Comparison of ENCODE assay signal across 32 mouse cellular contexts in the genomic region with DNA sequence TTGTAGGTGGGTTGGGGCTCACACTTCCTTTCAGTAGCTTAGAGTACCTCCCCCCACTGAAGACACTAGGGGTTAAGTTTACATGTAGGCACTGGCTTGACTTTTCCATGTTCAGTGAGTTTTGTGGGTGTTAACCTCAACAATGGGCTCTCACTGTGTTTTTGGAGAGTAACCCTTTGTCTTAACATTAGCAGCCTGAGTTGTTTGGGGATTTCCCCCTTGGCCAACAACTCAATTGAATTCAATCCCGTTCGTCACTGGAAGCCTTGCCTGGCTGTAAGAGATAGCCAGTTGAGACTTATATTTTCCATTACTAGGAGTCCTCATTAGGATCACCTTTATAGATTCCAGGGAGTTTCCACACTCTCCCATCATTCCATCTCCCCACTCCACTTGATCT. TPM values are rescaled to one million over a fixed set of nuclear protein-coding genes. Genes with fewer than 3 reads are reported as not detected.
DNase-seq lines count a peak whose midpoint lies in the region; ATAC-seq and TF ChIP-seq lines count a peak whose summit lies in the region.
"Had no signal": no experiment of that assay in that cellular context is flagged by ENCODE, and none has a peak within 500 bp of the region (broad histone marks: within the 10 kb centered on the region; RNA-seq: fewer than 3 reads in every experiment).

No protein-coding gene starts in this region.

- TF ChIP-seq EP300 in liver, postnatal 0 days (IDR thresholded peaks at IDR 0.05; ENCODE audit: low read depth), result no peak

- no peak overlapping the region for H3K4me2 ChIP-seq in liver, postnatal 0 days (ENCODE audit: low read depth, low read length)
- H3K4me2 ChIP-seq: embryonic facial prominence, embryonic 12.5 days; embryonic facial prominence, embryonic 15.5 days; heart, embryonic 11.5 days; hindbrain, embryonic 12.5 days; hindbrain, embryonic 15.5 days had no signal

- no peak overlapping the region for H3K9ac ChIP-seq in liver, postnatal 0 days (replicated peaks)
- H3K9ac ChIP-seq: embryonic facial prominence, embryonic 12.5 days; embryonic facial prominence, embryonic 15.5 days; forebrain, postnatal 0 days; hindbrain, embryonic 12.5 days; hindbrain, embryonic 15.5 days had no signal

- TF ChIP-seq CTCF in liver, postnatal 0 days (IDR thresholded peaks at IDR 0.05; ENCODE audit: low read depth), result no peak

- H3K4me1 ChIP-seq in liver, postnatal 0 days (ENCODE audit: insufficient read depth), result peaks cover 6% of the 10 kb centered on the region; the same call in 1 of the 2 replicates
- H3K4me1 ChIP-seq: embryonic facial prominence, embryonic 15.5 days had no signal

- DNase-seq in CD4-positive, CD25-positive, alpha-beta regulatory T cell, adult 2 months (ENCODE audit: low read depth, low spot score), result peak; percentile 35
- peak; percentile 21 for DNase-seq in R1 (ENCODE audit: low read depth, low spot score)
- DNase-seq in liver, postnatal 0 days, result no peak
- DNase-seq in left cerebral cortex, adult 8-10 months (ENCODE audit: low spot score in 2 of 2), result no peak
- DNase-seq in kidney, adult 18-20 months, result no peak
- DNase-seq: adrenal gland, postnatal 10 days; adrenal gland, postnatal 36 days; B cell, adult 2 months; cerebellum, adult 2 months; cerebellum, adult 9-11 months; cerebellum, postnatal 25 days; forebrain, postnatal 0 days; gastrocnemius, adult 2 months; gastrocnemius, postnatal 14 days; heart, adult 11 months had no signal

- peaks cover 4% of the 10 kb centered on the region; the same call in 1 of the 2 replicates for H3K36me3 ChIP-seq in liver, postnatal 0 days (replicated peaks; ENCODE audit: insufficient read depth, low read length)
- H3K36me3 ChIP-seq: embryonic facial prominence, embryonic 12.5 days; hindbrain, embryonic 15.5 days had no signal

- H3K27me3 ChIP-seq in liver, postnatal 0 days (ENCODE audit: insufficient read depth, low read length), result no peaks in the 10 kb centered on the region
- H3K27me3 ChIP-seq: embryonic facial prominence, embryonic 12.5 days; embryonic facial prominence, embryonic 15.5 days; hindbrain, embryonic 12.5 days; hindbrain, embryonic 15.5 days had no signal

- no peak overlapping the region for H3K27ac ChIP-seq in liver, postnatal 0 days (ENCODE audit: low read depth)
- H3K27ac ChIP-seq: embryonic facial prominence, embryonic 12.5 days; embryonic facial prominence, embryonic 15.5 days; gastrocnemius, adult 2 months; hindbrain, embryonic 12.5 days; hindbrain, embryonic 15.5 days had no signal

- peak; percentile 72 for ATAC-seq in inflammation-experienced regulatory T-cells, adult 6 months
- no peak for ATAC-seq in liver, postnatal 0 days
- ATAC-seq: forebrain, embryonic 14.5 days; forebrain, postnatal 0 days; intestine, embryonic 16.5 days had no signal

- H3K9me3 ChIP-seq in liver, postnatal 0 days (ENCODE audit: low read length), result no peaks in the 10 kb centered on the region
- H3K9me3 ChIP-seq: embryonic facial prominence, embryonic 15.5 days; hindbrain, embryonic 15.5 days had no signal

- H3K4me3 ChIP-seq in liver, postnatal 0 days (ENCODE audit: low read depth, low read length), result no peak overlapping the region
- H3K4me3 ChIP-seq: embryonic facial prominence, embryonic 12.5 days; embryonic facial prominence, embryonic 15.5 days; gastrocnemius, adult 2 months; hindbrain, embryonic 12.5 days; hindbrain, embryonic 15.5 days had no signal

- 85% methylated on average over 2 of the region's 2 CpGs for WGBS in liver, postnatal 0 days (ENCODE audit: insufficient replicate concordance)

RNA-seq across cellular contexts. Expression of gene a, which starts 45.3 kb away (rescaled TPM):
- polyA plus RNA-seq in inflammation-experienced regulatory T-cells, adult 6 months (2017; shearing (Covaris generic)), result not detected
- polyA plus RNA-seq in liver, postnatal 0 days (2015; fragmentation: Nextera tagmentation; extraction: Ambion mirVana), result 0.31 TPM in 1 of 2 replicates, not detected in the other
- total RNA-seq in left cerebral cortex, adult 8-10 months (2022), result not detected
- total RNA-seq: adrenal gland, adult 18-20 months; adrenal gland, postnatal 10 days; adrenal gland, postnatal 36 days; common myeloid progenitor, adult 5-6 weeks; gastrocnemius, adult 2 months; gastrocnemius, postnatal 14 days; gastrocnemius, postnatal 4 days; heart, adult 8-10 months; heart, postnatal 25 days; hematopoietic stem cell, adult 5-6 weeks; MEL had no signal
- polyA plus RNA-seq: heart, embryonic 14.5 days; heart, postnatal 0 days; intestine, embryonic 16.5 days had no signal

RNA-seq across cellular contexts. Expression of gene Raly, which starts 45.6 kb away (rescaled TPM):
- polyA plus RNA-seq in inflammation-experienced regulatory T-cells, adult 6 months (2017; shearing (Covaris generic)), result 10 to 100 TPM in 2 of 3 experiments, 1 to 10 TPM in 1; 8.0 to 32.4 (median 15.7) TPM
- polyA plus RNA-seq in liver, postnatal 0 days (2015; fragmentation: Nextera tagmentation; extraction: Ambion mirVana), result 10.0 and 12.1 TPM in 2 replicates
- 100 to 1,000 TPM in 3 of 4 experiments, 10 to 100 TPM in 1; 98.0 to 109 (median 104) TPM for total RNA-seq in left cerebral cortex, adult 8-10 months (2022)

RNA-seq across cellular contexts. Expression of gene Eif2s2, which starts 56.2 kb away (rescaled TPM):
- polyA plus RNA-seq in inflammation-experienced regulatory T-cells, adult 6 months (2017; shearing (Covaris generic)), result 100 to 1,000 TPM in 2 of 3 experiments, 10 to 100 TPM in 1; 83.5 to 120 (median 105) TPM
- polyA plus RNA-seq in liver, postnatal 0 days (2015; fragmentation: Nextera tagmentation; extraction: Ambion mirVana), result 57.9 and 60.8 TPM in 2 replicates
- total RNA-seq in left cerebral cortex, adult 8-10 months (2022), result 10 to 100 TPM; 47.1 to 49.1 (median 48.8) TPM

Comparison
In these comparisons a context has a peak if more than half of its experiments do, and no peak if none do; other contexts are left out.
1. DNase-seq: peak in CD4-positive, CD25-positive, alpha-beta regulatory T cell, adult 2 months (single experiment) and R1 (single experiment); none in liver, postnatal 0 days (single experiment), left cerebral cortex, adult 8-10 months (0 of 2) and kidney, adult 18-20 months (single experiment).